ENCODE assay signal across 9 mouse cellular contexts in genomic region chr12:39665448-39665847, GRCm38 (mm10).
DNase-seq lines count a peak whose midpoint lies in the region; ATAC-seq and TF ChIP-seq lines count a peak whose summit lies in the region.
"Had no signal": no experiment of that assay in that cellular context is flagged by ENCODE, and none has a peak within 500 bp of the region (broad histone marks: within the 10 kb centered on the region; RNA-seq: fewer than 3 reads in every experiment).

No protein-coding gene starts in this region.

- intact Hi-C loops in gastrocnemius, adult 2 months (cut with DNase I): loop anchor here (2.0 kb wide), 1 partner anchor 371 kb away; no protein-coding TSS in a partner anchor
- intact Hi-C loops in left cerebral cortex, postnatal 14 days (cut with DNase I): loop anchor here (1.0 to 10.0 kb wide), 3 partner anchors 153 to 499 kb away; no protein-coding TSS in a partner anchor

- H3K9ac ChIP-seq in intestine, embryonic 16.5 days (ENCODE audit: low read depth, low read length): no peak overlapping the region
- H3K9ac ChIP-seq in midbrain, embryonic 14.5 days (replicated peaks; ENCODE audit: low read length): no peak overlapping the region
- H3K9ac ChIP-seq in stomach, postnatal 0 days (ENCODE audit: low read length): no peak overlapping the region

- no peaks in the 10 kb centered on the region for H3K36me3 ChIP-seq in intestine, embryonic 16.5 days (ENCODE audit: control insufficient read depth, insufficient read depth, low read length)
- H3K36me3 ChIP-seq in midbrain, embryonic 14.5 days (ENCODE audit: control insufficient read depth, insufficient read depth, low read length): no peaks in the 10 kb centered on the region
- no peaks in the 10 kb centered on the region for H3K36me3 ChIP-seq in stomach, postnatal 0 days (ENCODE audit: control insufficient read depth, insufficient read depth, low read length)

- DNase-seq in 416B (ENCODE audit: low read depth): peak; percentile 68
- DNase-seq in T-cell, adult 2 months (ENCODE audit: low spot score): peak; percentile 2
- DNase-seq in cerebellum, postnatal 36 days: peak; percentile 13 to 16
- DNase-seq in gastrocnemius, adult 2 months: peak; percentile 59
- DNase-seq in left cerebral cortex, postnatal 14 days (ENCODE audit: low spot score in 2 of 2): peak; percentile 52 to 71
- peak; percentile 89 for DNase-seq in midbrain, embryonic 14.5 days
- DNase-seq in stomach, postnatal 0 days (ENCODE audit: low spot score): peak; percentile 76

- TF ChIP-seq EP300 in stomach, postnatal 0 days (optimal IDR thresholded peaks at IDR 0.05): no peak

- no peaks in the 10 kb centered on the region for H3K4me1 ChIP-seq in intestine, embryonic 16.5 days (ENCODE audit: control insufficient read depth, insufficient read depth, low read length)
- peaks cover 4% of the 10 kb centered on the region for H3K4me1 ChIP-seq in midbrain, embryonic 14.5 days (ENCODE audit: control insufficient read depth, insufficient read depth, low read length)
- H3K4me1 ChIP-seq in stomach, postnatal 0 days (replicated peaks; ENCODE audit: control insufficient read depth, insufficient read depth): no peaks in the 10 kb centered on the region

- 11% methylated on average over 4 of the region's 4 CpGs for WGBS in intestine, embryonic 16.5 days
- WGBS in midbrain, embryonic 14.5 days: 13% methylated on average over 4 of the region's 4 CpGs
- WGBS in stomach, postnatal 0 days: 10% methylated on average over 4 of the region's 4 CpGs

- peak; percentile 85 for ATAC-seq in intestine, embryonic 16.5 days
- ATAC-seq in midbrain, embryonic 14.5 days (ENCODE audit: low FRiP score, low TSS enrichment): peak; percentile 86
- peak; percentile 81 for ATAC-seq in stomach, postnatal 0 days (ENCODE audit: low FRiP score, low TSS enrichment)

- H3K9me3 ChIP-seq in intestine, embryonic 16.5 days (ENCODE audit: control insufficient read depth, low read length): no peaks in the 10 kb centered on the region
- H3K9me3 ChIP-seq in midbrain, embryonic 14.5 days (ENCODE audit: control insufficient read depth, low read length): no peaks in the 10 kb centered on the region
- no peaks in the 10 kb centered on the region for H3K9me3 ChIP-seq in stomach, postnatal 0 days (ENCODE audit: control insufficient read depth, low read length)

- H3K27ac ChIP-seq in gastrocnemius, adult 2 months: no peak overlapping the region
- no peak overlapping the region for H3K27ac ChIP-seq in intestine, embryonic 16.5 days (ENCODE audit: low read length)
- H3K27ac ChIP-seq in midbrain, embryonic 14.5 days (replicated peaks; ENCODE audit: low read depth, low read length): no peak overlapping the region
- H3K27ac ChIP-seq in stomach, postnatal 0 days (replicated peaks): no peak overlapping the region

- no peaks in the 10 kb centered on the region for H3K27me3 ChIP-seq in intestine, embryonic 16.5 days (replicated peaks; ENCODE audit: control insufficient read depth, insufficient read depth, low read length)
- H3K27me3 ChIP-seq in midbrain, embryonic 14.5 days (ENCODE audit: control insufficient read depth, insufficient read depth, low read length): no peaks in the 10 kb centered on the region
- no peaks in the 10 kb centered on the region for H3K27me3 ChIP-seq in stomach, postnatal 0 days (ENCODE audit: control insufficient read depth, insufficient read depth, low read length)

- H3K4me3 ChIP-seq in gastrocnemius, adult 2 months: no peak overlapping the region
- H3K4me3 ChIP-seq in intestine, embryonic 16.5 days (ENCODE audit: low read length): no peak overlapping the region
- H3K4me3 ChIP-seq in midbrain, embryonic 14.5 days (replicated peaks; ENCODE audit: low read depth, low read length): no peak overlapping the region
- no peak overlapping the region for H3K4me3 ChIP-seq in stomach, postnatal 0 days (ENCODE audit: low read depth, low read length)
- H3K4me3 ChIP-seq: erythroblast, embryonic 14.5 days had no signal

- peak; percentile 72 for TF ChIP-seq CTCF in gastrocnemius, adult 2 months (IDR thresholded peaks at IDR 0.05)
- TF ChIP-seq CTCF in stomach, postnatal 0 days (IDR thresholded peaks at IDR 0.05; ENCODE audit: low read depth): peak; percentile 87

- no peak overlapping the region for H3K4me2 ChIP-seq in intestine, embryonic 16.5 days (ENCODE audit: low read depth, low read length)
- no peak overlapping the region for H3K4me2 ChIP-seq in midbrain, embryonic 14.5 days (ENCODE audit: low read length)
- H3K4me2 ChIP-seq in stomach, postnatal 0 days (replicated peaks; ENCODE audit: low read depth): no peak overlapping the region

Comparison
In these comparisons a context has a peak if more than half of its experiments do, and no peak if none do; other contexts are left out.
1. DNase-seq: peak in every context shown above with its lines; median percentile 89 in midbrain, embryonic 14.5 days; 76 in stomach, postnatal 0 days; 68 in 416B; 62 in left cerebral cortex, postnatal 14 days; 59 in gastrocnemius, adult 2 months; 14 in cerebellum, postnatal 36 days; 2 in T-cell, adult 2 months.